Mouse (Mus musculus): ENCODE results near the gene Acrbp. TPM values are rescaled to one million over a fixed set of nuclear protein-coding genes. Genes with fewer than 3 reads are reported as not detected.

Gene Acrbp
- polyA plus RNA-seq, 1 experiment from 2014 or later: 13.4 TPM

DNA sequence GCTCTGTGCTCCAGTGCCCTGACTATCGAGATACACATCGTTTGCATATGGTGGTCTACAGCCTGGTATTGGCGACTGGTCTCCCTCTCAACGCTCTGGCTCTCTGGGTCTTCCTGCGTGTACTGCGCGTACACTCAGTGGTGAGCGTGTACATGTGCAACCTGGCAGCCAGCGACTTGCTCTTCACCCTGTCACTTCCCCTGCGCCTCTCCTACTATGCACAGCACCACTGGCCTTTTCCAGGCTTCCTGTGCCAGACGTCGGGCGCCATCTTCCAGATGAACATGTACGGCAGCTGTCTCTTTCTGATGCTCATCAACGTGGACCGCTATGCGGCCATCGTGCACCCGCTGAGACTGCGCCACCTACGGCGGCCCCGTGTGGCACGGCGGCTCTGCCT lies 31.9 kb downstream of the Acrbp start:
- peak overlapping the region; percentile 30; the same call in 1 of the 2 replicates for H3K27ac ChIP-seq (ENCODE audit: low read depth)
- H3K27me3 ChIP-seq (replicated peaks; ENCODE audit: control insufficient read depth, insufficient read depth, low read length): no peaks in the 10 kb centered on the region
- H3K9ac ChIP-seq (ENCODE audit: low read length): peak overlapping the region; percentile 44
- DNase-seq (ENCODE audit: low spot score) (no peak), ATAC-seq (replicated peaks; ENCODE audit: low FRiP score, low TSS enrichment, low read depth) (peak; percentile 24; the same call in 1 of the 2 replicates)
- H3K4me2 ChIP-seq (ENCODE audit: low read length): peak overlapping the region; percentile 59
- H3K4me3 ChIP-seq (ENCODE audit: low read depth, low read length): peak overlapping the region; percentile 34
- H3K4me1 ChIP-seq (replicated peaks; ENCODE audit: control insufficient read depth, insufficient read depth, low read length): peaks cover 8% of the 10 kb centered on the region
- H3K9me3 ChIP-seq (ENCODE audit: control insufficient read depth, low read length): no peaks in the 10 kb centered on the region
- no peaks in the 10 kb centered on the region for H3K36me3 ChIP-seq (ENCODE audit: control insufficient read depth, insufficient read depth, low read length)
- 25% methylated on average over 25 of the region's 25 CpGs for WGBS

DNA sequence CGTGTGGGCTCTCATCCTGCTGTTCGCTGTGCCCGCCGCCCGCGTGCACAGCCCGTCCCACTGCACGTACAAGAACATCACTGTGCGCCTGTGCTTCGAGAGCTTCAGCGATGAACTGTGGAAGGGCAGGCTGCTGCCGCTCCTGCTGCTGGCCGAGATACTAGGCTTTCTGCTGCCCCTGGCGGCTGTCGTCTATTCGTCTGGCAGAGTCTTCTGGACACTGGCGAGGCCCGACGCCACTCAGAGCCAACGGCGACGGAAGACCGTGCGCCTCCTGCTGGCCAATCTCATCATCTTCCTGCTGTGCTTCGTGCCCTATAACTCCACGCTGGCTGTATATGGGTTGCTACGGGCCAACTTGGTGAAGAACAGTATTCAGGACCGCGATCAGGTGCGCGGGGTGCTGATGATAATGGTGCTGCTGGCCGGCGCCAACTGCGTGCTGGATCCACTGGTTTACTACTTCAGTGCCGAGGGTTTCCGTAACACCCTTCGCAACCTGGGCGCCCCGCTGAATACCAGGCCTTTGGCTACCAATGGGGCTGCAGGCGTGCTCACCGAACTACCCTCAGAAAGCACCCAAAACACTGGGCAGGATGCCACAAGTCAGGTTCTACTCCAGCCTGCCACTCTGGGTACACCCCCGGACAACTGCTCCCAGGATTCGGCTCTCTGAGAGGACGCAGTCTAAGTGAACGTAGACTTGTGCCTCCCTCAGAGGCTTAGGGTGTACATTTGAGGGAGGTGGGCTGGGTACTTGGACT lies 32.5 kb downstream of the Acrbp start:
- H3K4me3 ChIP-seq (ENCODE audit: low read depth, low read length): peak overlapping the region; percentile 34
- peak; percentile 84 for ATAC-seq (replicated peaks; ENCODE audit: low FRiP score, low TSS enrichment, low read depth)
- WGBS: 23% methylated on average over 45 of the region's 45 CpGs
- H3K36me3 ChIP-seq (ENCODE audit: control insufficient read depth, insufficient read depth, low read length): no peaks in the 10 kb centered on the region
- peak overlapping the region; percentile 59 for H3K4me2 ChIP-seq (ENCODE audit: low read length)
- no peaks in the 10 kb centered on the region for H3K27me3 ChIP-seq (replicated peaks; ENCODE audit: control insufficient read depth, insufficient read depth, low read length)
- peak overlapping the region; percentile 44 for H3K9ac ChIP-seq (ENCODE audit: low read length)
- H3K27ac ChIP-seq (ENCODE audit: low read depth): peak overlapping the region; percentile 30; the same call in 1 of the 2 replicates
- H3K9me3 ChIP-seq (ENCODE audit: control insufficient read depth, low read length): no peaks in the 10 kb centered on the region
- H3K4me1 ChIP-seq (replicated peaks; ENCODE audit: control insufficient read depth, insufficient read depth, low read length): peaks cover 8% of the 10 kb centered on the region
- peak; percentile 95 for DNase-seq (ENCODE audit: low spot score)

DNA sequence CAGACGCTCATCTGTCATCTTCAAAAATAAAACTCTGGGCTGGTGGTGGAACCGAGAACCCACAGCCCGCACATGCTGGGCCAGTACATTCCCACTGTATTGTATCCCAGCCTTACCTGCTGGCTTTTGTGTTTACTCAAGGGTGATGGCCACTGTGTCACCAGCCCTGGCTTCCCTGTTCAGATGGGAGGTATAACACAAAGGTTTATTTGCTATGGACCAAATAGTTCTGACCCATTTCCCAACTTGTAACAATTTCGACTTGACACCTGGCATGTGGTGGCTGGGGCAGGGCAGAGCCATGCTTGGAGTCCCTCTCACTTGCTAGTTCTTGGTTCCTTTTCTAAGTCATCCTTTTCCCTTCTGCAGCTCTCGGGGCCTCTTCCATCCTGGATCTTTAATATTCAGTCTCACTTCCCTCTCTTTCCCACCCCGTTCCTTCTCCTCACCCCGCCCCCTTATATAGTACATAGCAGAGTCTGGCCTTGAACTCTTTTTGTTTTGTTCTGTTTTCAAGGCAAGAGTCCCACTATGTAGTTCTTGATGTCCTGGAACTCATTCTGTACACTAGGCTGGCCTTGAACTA lies 33.4 kb downstream of the Acrbp start:
- Histone ChIP-seq H3K27me3 (replicated peaks; ENCODE audit: control insufficient read depth, insufficient read depth, low read length) (no peaks in the 10 kb centered on the region), H3K4me3 (ENCODE audit: low read depth, low read length) (no peak overlapping the region), H3K36me3 (ENCODE audit: control insufficient read depth, insufficient read depth, low read length) (no peaks in the 10 kb centered on the region), H3K9ac (ENCODE audit: low read length) (no peak overlapping the region), H3K4me2 (ENCODE audit: low read length) (no peak overlapping the region), H3K27ac (ENCODE audit: low read depth) (no peak overlapping the region), H3K4me1 (replicated peaks; ENCODE audit: control insufficient read depth, insufficient read depth, low read length) (peaks cover 8% of the 10 kb centered on the region), H3K9me3 (ENCODE audit: control insufficient read depth, low read length) (no peaks in the 10 kb centered on the region)
- WGBS: 84% methylated on average over 7 of the region's 7 CpGs
- ATAC-seq (replicated peaks; ENCODE audit: low FRiP score, low TSS enrichment, low read depth) (no peak), DNase-seq (ENCODE audit: low spot score) (no peak)

DNA sequence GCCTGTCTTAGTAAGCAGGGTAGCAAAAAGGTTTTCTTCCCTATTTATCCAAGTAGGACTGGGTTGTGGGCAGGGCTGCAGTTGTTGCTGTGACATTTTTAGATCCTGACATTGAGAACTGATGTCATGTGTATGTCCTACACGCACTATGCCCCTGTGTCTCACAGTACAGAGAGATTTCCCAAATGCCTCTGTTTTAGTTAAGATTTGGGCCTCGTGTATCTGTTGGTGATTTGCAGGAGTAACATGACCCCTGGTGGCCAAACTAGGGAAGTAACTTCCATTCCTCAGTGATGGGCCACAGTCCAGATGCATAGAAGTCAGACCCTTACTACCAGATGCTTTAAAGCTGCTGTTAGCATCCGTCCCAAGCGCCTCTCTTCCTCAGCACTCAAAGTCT lies 34.9 kb downstream of the Acrbp start:
- WGBS: 7% methylated on average over 4 of the region's 4 CpGs
- no peak overlapping the region for H3K4me3 ChIP-seq (ENCODE audit: low read depth, low read length)
- no peak overlapping the region for H3K9ac ChIP-seq (ENCODE audit: low read length)
- H3K27me3 ChIP-seq (replicated peaks; ENCODE audit: control insufficient read depth, insufficient read depth, low read length): no peaks in the 10 kb centered on the region
- H3K27ac ChIP-seq (ENCODE audit: low read depth): peak overlapping the region; percentile 51; the same call in 1 of the 2 replicates
- no peak overlapping the region for H3K4me2 ChIP-seq (ENCODE audit: low read length)
- ATAC-seq (replicated peaks; ENCODE audit: low FRiP score, low TSS enrichment, low read depth) (peak; percentile 14; the same call in 1 of the 2 replicates), DNase-seq (ENCODE audit: low spot score) (peak; percentile 75)
- H3K4me1 ChIP-seq (replicated peaks; ENCODE audit: control insufficient read depth, insufficient read depth, low read length): peaks cover 19% of the 10 kb centered on the region
- H3K9me3 ChIP-seq (ENCODE audit: control insufficient read depth, low read length): no peaks in the 10 kb centered on the region
- no peaks in the 10 kb centered on the region for H3K36me3 ChIP-seq (ENCODE audit: control insufficient read depth, insufficient read depth, low read length)

DNA sequence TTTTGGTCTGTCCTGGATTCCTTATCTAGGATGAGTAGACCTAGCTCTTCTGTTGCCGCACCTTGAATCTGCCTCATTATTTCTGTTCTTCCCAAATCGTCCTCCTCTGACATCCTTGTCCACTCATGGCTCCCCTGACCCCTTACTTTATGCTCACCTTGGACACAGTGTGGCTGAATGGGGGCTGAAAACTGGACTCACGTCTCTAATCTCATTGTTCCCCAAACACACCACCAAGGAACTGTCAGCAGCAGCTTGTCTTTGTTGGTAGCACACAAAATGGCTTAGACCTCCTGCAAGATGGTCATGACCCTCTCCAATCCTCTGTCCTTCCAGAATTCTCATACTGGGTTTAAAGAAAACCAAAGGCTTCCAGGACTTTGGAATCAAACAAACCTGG lies 38.4 kb downstream of the Acrbp start:
- Histone ChIP-seq H3K27ac (ENCODE audit: low read depth) (peak overlapping the region; percentile 77), H3K4me2 (ENCODE audit: low read length) (no peak overlapping the region), H3K9ac (ENCODE audit: low read length) (no peak overlapping the region), H3K36me3 (ENCODE audit: control insufficient read depth, insufficient read depth, low read length) (no peaks in the 10 kb centered on the region), H3K4me3 (ENCODE audit: low read depth, low read length) (no peak overlapping the region), H3K4me1 (replicated peaks; ENCODE audit: control insufficient read depth, insufficient read depth, low read length) (peaks cover 33% of the 10 kb centered on the region), H3K27me3 (replicated peaks; ENCODE audit: control insufficient read depth, insufficient read depth, low read length) (no peaks in the 10 kb centered on the region), H3K9me3 (ENCODE audit: control insufficient read depth, low read length) (no peaks in the 10 kb centered on the region)
- DNase-seq (ENCODE audit: low spot score): no peak
- ATAC-seq (replicated peaks; ENCODE audit: low FRiP score, low TSS enrichment, low read depth): no peak
- WGBS: 73% methylated on average over 3 of the region's 3 CpGs

DNA sequence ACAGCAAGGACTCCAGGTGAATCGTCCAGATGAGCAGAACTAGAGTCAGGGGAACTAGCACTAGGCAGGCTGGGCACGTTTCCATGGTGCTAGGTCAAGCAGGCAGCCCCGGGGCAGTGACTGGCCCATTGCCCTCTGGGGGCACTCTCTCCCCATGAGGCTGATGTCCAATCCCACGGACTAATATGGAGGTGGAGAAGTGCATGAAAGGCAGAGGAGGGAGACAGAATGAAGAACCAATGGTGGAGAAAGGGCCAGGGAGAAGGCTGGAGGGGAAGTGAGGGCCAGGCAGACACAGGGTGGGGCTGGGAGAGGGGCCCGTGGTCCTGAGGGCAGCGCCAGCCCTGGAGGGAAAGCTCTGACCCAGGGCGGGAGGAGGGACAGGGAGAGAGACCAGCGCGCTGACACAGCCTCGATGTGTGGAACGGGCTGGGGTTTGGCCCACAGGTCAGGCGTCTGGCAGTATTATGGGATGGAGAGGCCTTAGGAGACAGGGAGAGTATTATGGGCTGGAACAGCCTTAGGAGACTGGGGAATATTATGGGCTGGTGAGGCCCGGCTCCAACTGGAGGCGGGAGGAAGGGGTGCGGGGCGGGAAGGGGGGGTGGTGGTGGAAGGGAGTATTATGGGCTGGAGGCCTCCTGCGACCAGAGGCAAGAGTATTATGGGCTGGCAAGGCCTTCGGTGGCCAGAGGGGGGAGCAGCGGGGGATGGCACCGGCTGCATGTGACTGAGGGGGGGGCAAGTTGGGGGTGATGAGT lies 39.3 kb downstream of the Acrbp start:
- 4% methylated on average over 20 of the region's 20 CpGs for WGBS
- no peak overlapping the region for H3K4me3 ChIP-seq (ENCODE audit: low read depth, low read length)

DNA sequence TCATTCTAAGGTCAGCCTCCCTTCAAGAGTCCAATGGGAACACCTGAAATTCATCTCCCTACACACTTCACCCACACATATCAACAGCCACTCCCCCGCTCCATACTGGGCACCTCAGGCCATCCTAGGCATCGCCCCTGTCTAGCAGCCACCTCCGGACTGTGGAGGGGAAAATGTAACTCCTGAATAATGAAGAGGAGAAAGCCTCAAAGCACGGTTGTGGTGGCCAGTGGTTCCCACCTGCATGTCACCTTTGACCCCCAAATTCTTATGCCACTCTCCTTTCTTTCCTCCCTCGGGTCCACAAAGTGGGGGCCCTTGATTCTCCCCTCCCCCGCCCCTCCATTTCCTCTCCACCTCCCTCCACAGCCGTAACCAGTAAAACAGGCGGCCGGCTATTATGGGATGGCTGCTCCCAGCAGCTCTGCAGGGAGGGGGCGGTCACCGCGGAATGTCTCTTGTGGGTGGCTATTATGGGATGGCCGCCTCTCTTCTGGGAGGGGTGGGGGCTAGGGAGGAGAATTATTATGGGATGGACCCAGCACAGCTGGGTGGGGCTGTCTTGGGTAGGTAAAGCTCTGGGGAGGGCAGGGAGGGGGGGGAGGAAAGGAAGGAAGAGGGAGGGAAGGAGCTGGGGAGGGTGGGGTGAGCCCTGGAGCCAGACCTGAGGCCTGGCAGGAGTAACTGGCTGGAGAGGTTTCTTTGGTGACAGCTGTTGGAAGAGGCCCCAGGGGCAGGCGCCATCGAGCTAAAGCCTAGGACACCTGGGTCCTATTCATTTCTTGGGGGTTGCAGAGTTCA lies 40.2 kb downstream of the Acrbp start:
- no peaks in the 10 kb centered on the region for H3K27me3 ChIP-seq (replicated peaks; ENCODE audit: control insufficient read depth, insufficient read depth, low read length)
- H3K4me3 ChIP-seq (ENCODE audit: low read depth, low read length): no peak overlapping the region
- peak overlapping the region; percentile 0; the same call in 1 of the 2 replicates for H3K9ac ChIP-seq (ENCODE audit: low read length)
- H3K9me3 ChIP-seq (ENCODE audit: control insufficient read depth, low read length): no peaks in the 10 kb centered on the region
- H3K4me2 ChIP-seq (ENCODE audit: low read length): peak overlapping the region; percentile 41
- 2% methylated on average over 15 of the region's 15 CpGs for WGBS
- peak overlapping the region; percentile 77 for H3K27ac ChIP-seq (ENCODE audit: low read depth)
- H3K4me1 ChIP-seq (replicated peaks; ENCODE audit: control insufficient read depth, insufficient read depth, low read length): peaks cover 25% of the 10 kb centered on the region
- ATAC-seq (replicated peaks; ENCODE audit: low FRiP score, low TSS enrichment, low read depth) (peak; percentile 73), DNase-seq (ENCODE audit: low spot score) (peak; percentile 78)
- no peaks in the 10 kb centered on the region for H3K36me3 ChIP-seq (ENCODE audit: control insufficient read depth, insufficient read depth, low read length)

More for the DNA sequence above, 39.3 kb downstream of the Acrbp start:
- Histone ChIP-seq H3K4me2 (ENCODE audit: low read length) (peak overlapping the region; percentile 41), H3K27ac (ENCODE audit: low read depth) (peak overlapping the region; percentile 77), H3K36me3 (ENCODE audit: control insufficient read depth, insufficient read depth, low read length) (no peaks in the 10 kb centered on the region), H3K9ac (ENCODE audit: low read length) (peak overlapping the region; percentile 23), H3K27me3 (replicated peaks; ENCODE audit: control insufficient read depth, insufficient read depth, low read length) (no peaks in the 10 kb centered on the region), H3K4me1 (replicated peaks; ENCODE audit: control insufficient read depth, insufficient read depth, low read length) (peaks cover 29% of the 10 kb centered on the region), H3K9me3 (ENCODE audit: control insufficient read depth, low read length) (no peaks in the 10 kb centered on the region)
- DNase-seq (ENCODE audit: low spot score) (peak; percentile 87), ATAC-seq (replicated peaks; ENCODE audit: low FRiP score, low TSS enrichment, low read depth) (peak; percentile 70)
